Mouse (Mus musculus) limb, embryonic 14.5 days (tissue): ENCODE measurements at regions not wholly inside any gene's neighbourhood (a gene's known extent, or its start where the extent isn't known, plus 50 kb on each side); places are given as distances from the start of the nearest gene placed in this dataset.

ENCODE experiments used
- ATAC-seq: fragments of 200-750 bp; cut with Nextera tagmentation; 2 replicates; pipeline ENCODE4 v1.8.0; 2017; ENCODE audit warnings: low read depth, moderate number of reproducible peaks, moderate TSS enrichment; ENCODE audit not compliant: low FRiP score
- DNase-seq: peaks from one replicate; pipeline ENCODE4 v3.0.0-alpha.2; 2015; ENCODE audit warnings: low spot score
- H3K27ac ChIP-seq: fragments of 300-500 bp; sonication (generic); replicated peaks from 2 replicates; pipeline ENCODE4 v1.5.1; 2014; ENCODE audit warnings: low read depth, mild to moderate bottlenecking, low read length, moderate library complexity, mixed read lengths
- H3K27me3 ChIP-seq: fragments of 300-500 bp; sonication (generic); 2 replicates; pipeline ENCODE4 v1.6.1; 2014; ENCODE audit warnings: low read length, mixed read lengths; ENCODE audit not compliant: control insufficient read depth, insufficient read depth
- H3K36me3 ChIP-seq: fragments of 300-500 bp; sonication (generic); 2 replicates; pipeline ENCODE4 v1.6.1; 2014; ENCODE audit warnings: mild to moderate bottlenecking, low read length, moderate library complexity, mixed read lengths; ENCODE audit not compliant: control insufficient read depth, insufficient read depth
- H3K4me1 ChIP-seq: fragments of 300-500 bp; sonication (generic); 2 replicates; pipeline ENCODE4 v1.6.1; 2014; ENCODE audit warnings: antibody characterized with exemption, low read length, mixed read lengths; ENCODE audit not compliant: control insufficient read depth, insufficient read depth
- H3K4me2 ChIP-seq: fragments of 300-500 bp; sonication (generic); replicated peaks from 2 replicates; pipeline ENCODE4 v1.6.1; 2014; ENCODE audit warnings: low read depth, mild to moderate bottlenecking, low read length, moderate library complexity; ENCODE audit not compliant: severe bottlenecking
- H3K4me3 ChIP-seq: fragments of 300-500 bp; sonication (generic); replicated peaks from 2 replicates; pipeline ENCODE4 v1.5.1; 2014; ENCODE audit warnings: low read length
- H3K9ac ChIP-seq: fragments of 300-500 bp; sonication (generic); 2 replicates; pipeline ENCODE4 v1.6.1; 2014; ENCODE audit warnings: mild to moderate bottlenecking, low read depth, low read length, moderate library complexity; ENCODE audit not compliant: severe bottlenecking
- H3K9me3 ChIP-seq: fragments of 300-500 bp; sonication (generic); 2 replicates; pipeline ENCODE4 v1.6.1; 2016; ENCODE audit warnings: low read length; ENCODE audit not compliant: control insufficient read depth
- POLR2A ChIP-seq: fragments of 200-500 bp; IDR thresholded peaks from 2 replicates; pipeline ENCODE4 v1.8.0; 2012; ENCODE audit warnings: inconsistent platforms, mild to moderate bottlenecking, moderate library complexity, borderline replicate concordance; ENCODE audit not compliant: insufficient read depth, insufficient read length; ENCODE audit errors: extremely low read depth
- WGBS: fragments of 180-500 bp; shearing (Covaris S2); extraction: QIAGEN DNeasy Blood & Tissue Kit; methylation state at CpG from one replicate; pipeline ENCODE4 v1.1.7; 2014; 5-methylcytosine and 5-hydroxymethylcytosine counted together

DNA sequence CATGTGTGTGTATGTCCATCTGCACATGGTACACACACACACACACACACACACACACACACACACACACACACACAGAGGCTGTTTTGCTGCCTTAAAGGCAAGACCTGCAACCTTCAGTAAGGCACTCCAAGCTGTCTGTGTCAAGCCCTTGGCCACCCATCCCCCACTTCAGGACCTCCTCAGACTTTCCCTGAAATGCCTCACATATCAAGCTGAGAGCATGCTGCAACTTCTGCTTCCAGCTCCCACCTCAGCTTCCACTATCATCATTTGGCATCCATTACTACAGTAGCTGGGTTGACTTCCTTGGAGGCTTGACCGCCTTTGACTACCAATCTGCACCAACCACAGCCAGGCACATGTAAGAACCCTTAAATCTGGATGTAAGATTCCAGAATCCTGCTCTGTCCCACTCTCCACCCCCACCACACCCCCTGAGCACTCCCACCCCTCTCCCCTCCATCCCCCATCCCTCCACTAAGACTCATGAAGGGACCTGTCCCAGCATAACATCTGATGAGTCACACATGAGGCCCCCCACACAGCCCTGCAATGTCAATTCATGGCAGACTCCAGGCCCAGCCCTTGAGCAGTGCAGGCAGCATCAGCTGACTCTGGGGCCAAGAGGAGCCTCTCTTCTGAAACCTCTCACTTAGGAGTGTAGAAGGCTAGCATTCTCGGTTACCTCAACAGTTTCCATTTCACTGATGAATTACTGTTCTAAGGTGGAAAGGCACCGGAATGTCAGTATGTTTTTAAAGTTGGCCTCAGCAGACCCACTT, 196.8 kb upstream of the Dio3 start:
- WGBS = 69% methylated on average over 3 of the region's 3 CpGs
- Histone ChIP-seq H3K27ac (no peak overlapping the region), H3K27me3 (no peaks in the 10 kb centered on the region), H3K4me3 (no peak overlapping the region), H3K9me3 (no peaks in the 10 kb centered on the region), H3K4me2 (no peak overlapping the region), H3K9ac (no peak overlapping the region), H3K4me1 (no peaks in the 10 kb centered on the region), H3K36me3 (no peaks in the 10 kb centered on the region)
- ATAC-seq = no peak
- TF ChIP-seq POLR2A = no peak
- no peak for DNase-seq

DNA sequence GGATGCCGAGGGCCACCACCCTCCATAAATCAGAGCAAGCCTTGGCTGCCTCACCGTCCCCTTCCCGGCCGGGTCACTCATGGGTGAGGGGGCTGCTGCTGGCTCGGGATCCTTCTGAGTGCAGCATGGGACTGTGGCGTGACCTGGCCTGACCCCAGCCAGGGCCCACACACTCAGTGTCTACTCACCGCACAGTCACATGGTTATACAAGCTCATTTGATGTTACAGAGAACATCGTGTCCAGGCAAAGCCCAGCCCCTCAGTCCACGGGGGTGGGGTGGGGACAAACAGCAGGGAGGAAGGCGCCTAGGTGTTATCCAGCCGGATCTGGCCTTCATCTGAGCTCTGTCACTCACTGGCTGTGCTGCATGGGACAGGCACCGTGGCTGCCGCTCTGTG, 195.9 kb upstream of the Dio3 start:
- no peaks in the 10 kb centered on the region for H3K27me3 ChIP-seq
- no peaks in the 10 kb centered on the region for H3K4me1 ChIP-seq
- H3K27ac ChIP-seq = no peak overlapping the region
- no peak for TF ChIP-seq POLR2A
- H3K9me3 ChIP-seq = no peaks in the 10 kb centered on the region
- no peak overlapping the region for H3K4me3 ChIP-seq
- no peak overlapping the region for H3K9ac ChIP-seq
- WGBS = 15% methylated on average over 13 of the region's 13 CpGs
- no peak for ATAC-seq
- no peak overlapping the region for H3K4me2 ChIP-seq
- no peak for DNase-seq
- no peaks in the 10 kb centered on the region for H3K36me3 ChIP-seq

DNA sequence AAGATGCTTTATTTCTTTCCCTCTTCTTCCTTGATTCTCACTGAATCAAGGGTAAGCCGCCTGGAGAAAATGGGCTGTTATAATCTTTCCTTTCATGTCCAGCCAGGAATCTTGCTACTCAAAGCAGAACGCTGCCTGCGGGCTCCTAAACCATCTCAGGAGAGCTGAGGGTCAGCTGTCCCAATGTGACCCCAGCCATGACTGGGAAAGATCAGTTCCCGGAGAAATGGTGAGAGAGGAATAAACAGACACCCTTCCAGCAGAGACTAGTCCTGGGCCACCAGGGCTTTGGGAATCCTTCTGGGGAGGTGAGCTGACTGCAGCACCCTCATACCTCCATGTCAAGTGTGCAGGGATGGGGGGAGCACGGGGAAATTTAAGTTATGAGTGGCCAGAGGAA, 195.4 kb upstream of the Dio3 start:
- DNase-seq (no peak), ATAC-seq (no peak)
- no peak for TF ChIP-seq POLR2A
- Histone ChIP-seq H3K36me3 (no peaks in the 10 kb centered on the region), H3K4me2 (no peak overlapping the region), H3K9me3 (no peaks in the 10 kb centered on the region), H3K4me3 (no peak overlapping the region), H3K27me3 (no peaks in the 10 kb centered on the region), H3K9ac (no peak overlapping the region), H3K4me1 (no peaks in the 10 kb centered on the region), H3K27ac (no peak overlapping the region)
- WGBS = 46% methylated on average over 5 of the region's 5 CpGs

DNA sequence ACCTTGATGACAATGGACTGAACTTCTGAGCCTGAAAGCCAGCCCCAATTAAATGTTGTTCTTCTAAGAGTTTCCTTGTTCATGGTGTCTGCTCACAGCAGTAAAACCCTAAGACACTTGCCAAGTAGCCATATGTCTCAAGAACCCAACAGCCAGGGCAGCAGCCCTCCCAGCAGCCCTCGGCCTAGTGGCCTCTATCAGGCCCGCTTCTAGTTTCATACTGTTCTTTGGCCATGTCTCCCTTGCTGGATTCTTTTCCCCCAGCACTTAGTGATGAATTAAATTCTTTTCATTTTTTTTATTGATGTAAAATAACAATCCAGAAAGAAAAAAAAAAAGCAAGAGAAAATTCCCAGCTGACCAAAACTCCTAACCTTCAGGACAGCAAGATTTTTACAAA, 191.9 kb upstream of the Dio3 start:
- ATAC-seq = no peak

DNA sequence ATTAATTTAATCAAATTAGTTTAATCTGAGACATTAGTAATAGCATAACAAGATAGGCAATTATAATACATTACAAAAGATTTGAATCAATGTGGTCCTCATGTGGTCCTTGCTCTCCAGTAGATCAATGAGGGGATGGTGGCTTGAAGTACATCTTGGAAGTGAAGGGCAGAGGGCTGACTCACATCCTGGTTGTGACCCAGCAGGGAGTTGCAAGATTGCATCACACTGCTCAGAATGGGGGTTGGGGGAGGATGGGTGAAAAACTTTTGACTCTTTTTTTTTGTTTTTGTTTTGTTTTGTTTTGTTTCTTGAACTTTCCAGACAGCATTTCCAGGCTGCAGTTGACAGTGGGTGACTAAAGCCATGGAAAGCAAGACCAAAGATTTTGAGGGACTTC, 191.1 kb upstream of the Dio3 start:
- no peak for ATAC-seq
- H3K27me3 ChIP-seq = no peaks in the 10 kb centered on the region
- TF ChIP-seq POLR2A = no peak
- no peaks in the 10 kb centered on the region for H3K36me3 ChIP-seq
- no peak overlapping the region for H3K9ac ChIP-seq
- no peak overlapping the region for H3K4me3 ChIP-seq
- H3K27ac ChIP-seq = no peak overlapping the region
- H3K4me2 ChIP-seq = no peak overlapping the region
- H3K9me3 ChIP-seq = no peaks in the 10 kb centered on the region
- DNase-seq = no peak
- no peaks in the 10 kb centered on the region for H3K4me1 ChIP-seq

More for the DNA sequence above, 191.9 kb upstream of the Dio3 start:
- DNase-seq = no peak
- Histone ChIP-seq H3K9ac (no peak overlapping the region), H3K4me2 (no peak overlapping the region), H3K27ac (no peak overlapping the region), H3K36me3 (no peaks in the 10 kb centered on the region), H3K4me1 (no peaks in the 10 kb centered on the region), H3K9me3 (no peaks in the 10 kb centered on the region), H3K4me3 (no peak overlapping the region), H3K27me3 (no peaks in the 10 kb centered on the region)
- WGBS = 83% methylated on average over 2 of the region's 2 CpGs
- no peak for TF ChIP-seq POLR2A
